9 mouse cellular contexts compared by ENCODE assay signal in the genomic region with DNA sequence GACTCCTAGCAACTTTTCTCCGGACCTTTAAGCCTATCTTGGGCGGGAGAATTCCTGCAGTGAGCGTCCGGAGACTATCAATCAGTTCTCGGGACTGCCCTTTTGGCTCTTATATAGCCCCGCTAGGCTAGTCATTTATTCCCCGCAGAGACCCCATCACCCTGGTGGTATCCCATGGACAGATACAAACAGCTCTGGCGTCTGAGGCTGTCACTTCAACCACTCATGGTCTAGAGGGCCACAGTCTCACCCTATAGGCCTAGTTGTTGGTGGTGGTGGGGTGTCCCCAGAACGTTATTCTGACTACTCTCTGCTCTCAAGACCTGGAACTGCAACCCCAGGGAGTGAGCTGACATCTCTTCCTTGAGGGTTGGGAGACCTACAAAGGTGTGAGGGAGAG. TPM values are rescaled to one million over a fixed set of nuclear protein-coding genes. Genes with fewer than 3 reads are reported as not detected.
DNase-seq lines count a peak whose midpoint lies in the region; ATAC-seq and TF ChIP-seq lines count a peak whose summit lies in the region.
"Had no signal": no experiment of that assay in that cellular context is flagged by ENCODE, and none has a peak within 500 bp of the region (broad histone marks: within the 10 kb centered on the region; RNA-seq: fewer than 3 reads in every experiment).

No protein-coding gene starts in this region.

- H3K79me2 ChIP-seq in MEL (ENCODE audit: control insufficient read depth, insufficient read depth, low read length, poor library complexity): peaks cover 5% of the 10 kb centered on the region

- no peak overlapping the region for H3K27ac ChIP-seq in heart, embryonic 14.5 days (replicated peaks in 1 of 2; ENCODE audit: control insufficient read depth in 1 of 2, insufficient read depth in 1 of 2, low read depth in 2 of 2, low read length in 2 of 2)
- no peak overlapping the region for H3K27ac ChIP-seq in MEL (ENCODE audit: control insufficient read depth, low read depth, low read length)
- H3K27ac ChIP-seq in hindbrain, embryonic 11.5 days (ENCODE audit: low read depth, low read length): no peak overlapping the region
- H3K27ac ChIP-seq in midbrain, embryonic 13.5 days: no peak overlapping the region

- no peak for TF ChIP-seq RAD21 in MEL (IDR thresholded peaks at IDR 0.05; ENCODE audit: low read depth, low read length)

- peak overlapping the region; percentile 59 to 72 for H3K4me3 ChIP-seq in heart, embryonic 14.5 days (ENCODE audit: control insufficient read depth in 1 of 2, insufficient read depth in 1 of 2, low read depth in 1 of 2, low read length in 2 of 2)
- H3K4me3 ChIP-seq in MEL (ENCODE audit: control insufficient read depth in 1 of 2, insufficient read depth in 1 of 2, low read depth in 2 of 2, low read length in 2 of 2): peak overlapping the region; percentile 85 to 97
- no peak overlapping the region; the same call in 1 of the 2 replicates for H3K4me3 ChIP-seq in hindbrain, embryonic 11.5 days (ENCODE audit: low read depth, low read length)
- H3K4me3 ChIP-seq in midbrain, embryonic 13.5 days (replicated peaks): peak overlapping the region; percentile 54

- no peaks in the 10 kb centered on the region for H3K36me3 ChIP-seq in heart, embryonic 14.5 days (ENCODE audit: control insufficient read depth, insufficient read depth, low read length)
- peaks cover 0 to 8% of the 10 kb centered on the region in 2 experiments; a peak in 2 of 4 replicates for H3K36me3 ChIP-seq in MEL (ENCODE audit: control insufficient read depth in 1 of 2, insufficient read depth in 2 of 2, low read length in 2 of 2)
- H3K36me3 ChIP-seq in hindbrain, embryonic 11.5 days (ENCODE audit: control insufficient read depth, insufficient read depth, low read length): no peaks in the 10 kb centered on the region
- H3K36me3 ChIP-seq in midbrain, embryonic 13.5 days: no peaks in the 10 kb centered on the region

- H3K9me3 ChIP-seq in heart, embryonic 14.5 days (ENCODE audit: control insufficient read depth, low read length): no peaks in the 10 kb centered on the region
- H3K9me3 ChIP-seq in MEL (replicated peaks; ENCODE audit: insufficient read depth, low read length): no peaks in the 10 kb centered on the region
- no peaks in the 10 kb centered on the region for H3K9me3 ChIP-seq in hindbrain, embryonic 11.5 days (ENCODE audit: control insufficient read depth, low read length)
- no peaks in the 10 kb centered on the region for H3K9me3 ChIP-seq in midbrain, embryonic 13.5 days

- peaks cover 56% of the 10 kb centered on the region for H3K27me3 ChIP-seq in heart, embryonic 14.5 days (ENCODE audit: control insufficient read depth, insufficient read depth, low read length)
- no peaks in the 10 kb centered on the region for H3K27me3 ChIP-seq in MEL (ENCODE audit: control insufficient read depth in 1 of 2, insufficient read depth in 2 of 2, low read length in 2 of 2)
- peaks cover 80% of the 10 kb centered on the region for H3K27me3 ChIP-seq in hindbrain, embryonic 11.5 days (ENCODE audit: control insufficient read depth, insufficient read depth, low read length)
- peaks cover 95% of the 10 kb centered on the region for H3K27me3 ChIP-seq in midbrain, embryonic 13.5 days

- no peak for DNase-seq in heart, postnatal 36 days
- DNase-seq in MEL (ENCODE audit: low read depth, low spot score): peak; percentile 53
- peak; percentile 30 for DNase-seq in hindbrain, embryonic 11.5 days (ENCODE audit: low spot score)
- no peak for DNase-seq in adrenal gland, postnatal 4 days (ENCODE audit: low spot score in 2 of 2)
- DNase-seq in B cell, adult 2 months: no peak

- H3K9ac ChIP-seq in heart, embryonic 14.5 days (ENCODE audit: low read length): peak overlapping the region; percentile 78
- H3K9ac ChIP-seq in MEL (ENCODE audit: control insufficient read depth, low read depth, low read length, poor library complexity, severe bottlenecking): peak overlapping the region; percentile 94
- no peak overlapping the region for H3K9ac ChIP-seq in hindbrain, embryonic 11.5 days (ENCODE audit: low read depth, low read length)
- H3K9ac ChIP-seq in midbrain, embryonic 13.5 days (replicated peaks): peak overlapping the region; percentile 66; the same call in 1 of the 2 replicates

- peaks cover 17 to 26% of the 10 kb centered on the region in 2 experiments for H3K4me1 ChIP-seq in heart, embryonic 14.5 days (ENCODE audit: control insufficient read depth in 2 of 2, insufficient read depth in 2 of 2, low read length in 2 of 2)
- peaks cover 4 to 23% of the 10 kb centered on the region in 2 experiments; a peak in 3 of 4 replicates for H3K4me1 ChIP-seq in MEL (ENCODE audit: control insufficient read depth in 1 of 2, insufficient read depth in 2 of 2, low read length in 2 of 2)
- H3K4me1 ChIP-seq in hindbrain, embryonic 11.5 days (replicated peaks; ENCODE audit: control insufficient read depth, insufficient read depth, low read length): peaks cover 11% of the 10 kb centered on the region
- H3K4me1 ChIP-seq in midbrain, embryonic 13.5 days (replicated peaks): peaks cover 22% of the 10 kb centered on the region

- WGBS in heart, embryonic 14.5 days: 10% methylated on average over 9 of the region's 9 CpGs
- under 1% methylated on average over 9 of the region's 9 CpGs for WGBS in hindbrain, embryonic 11.5 days
- 4% methylated on average over 9 of the region's 9 CpGs for WGBS in midbrain, embryonic 13.5 days

- TF ChIP-seq EP300 in MEL (IDR thresholded peaks at IDR 0.05; ENCODE audit: low read depth in 1 of 2, low read length in 2 of 2): no peak; a peak in 1 of 4 replicates

- H3K4me2 ChIP-seq in heart, embryonic 14.5 days (ENCODE audit: low read length): peak overlapping the region; percentile 94
- no peak overlapping the region for H3K4me2 ChIP-seq in hindbrain, embryonic 11.5 days (replicated peaks; ENCODE audit: low read depth, low read length)
- peak overlapping the region; percentile 97 for H3K4me2 ChIP-seq in midbrain, embryonic 13.5 days (replicated peaks)

- TF ChIP-seq POLR2A in MEL (IDR thresholded peaks at IDR 0.05; ENCODE audit: control insufficient read depth in 1 of 2, insufficient read depth in 1 of 2, low read depth in 1 of 2, low read length in 2 of 2, poor library complexity in 1 of 2): no peak

- no peak for TF ChIP-seq CTCF in MEL (IDR thresholded peaks at IDR 0.05 in 2 of 3, conservative IDR thresholded peaks at IDR 0.05 in 1 of 3; ENCODE audit: control insufficient read depth in 1 of 3, insufficient read depth in 1 of 3, low read depth in 2 of 3, low read length in 3 of 3, poor library complexity in 1 of 3, severe bottlenecking in 1 of 3)

- ATAC-seq in heart, embryonic 14.5 days (ENCODE audit: insufficient number of reproducible peaks, insufficient read depth, low FRiP score, low read depth): no peak
- no peak for ATAC-seq in hindbrain, embryonic 11.5 days (ENCODE audit: low FRiP score)
- ATAC-seq in midbrain, embryonic 13.5 days: no peak
- ATAC-seq in erythroid progenitor cell, adult 5-6 weeks (replicated peaks; ENCODE audit: low FRiP score, poor library complexity, severe bottlenecking): no peak

- intact Hi-C loops in heart, postnatal 36 days (cut with DNase I): no loop called here

RNA-seq across cellular contexts. Expression of gene Ppp1r1b, which starts 1.1 kb away (rescaled TPM):
- polyA plus RNA-seq in heart, embryonic 14.5 days (2014; fragmentation: Nextera tagmentation; extraction: Ambion mirVana): 42.2 and 48.3 TPM in 2 replicates
- total RNA-seq in heart, postnatal 36 days (2021): 1 to 10 TPM; 4.6 to 7.0 TPM
- 25.4 and 35.2 TPM in 2 replicates for total RNA-seq in MEL (2012; rRNA removed)
- polyA plus RNA-seq in MEL (2012; ENCODE audit: insufficient read depth in 1 of 2, insufficient read length in 2 of 2, low read depth in 1 of 2, low replicate concordance in 2 of 2, missing spikeins in 1 of 2): 100 to 1,000 TPM in 1 of 2 experiments, not detected in 1; 114 TPM
- 0.29 and 0.70 TPM in 2 replicates for polyA plus RNA-seq in hindbrain, embryonic 11.5 days (2014; fragmentation: Nextera tagmentation; extraction: Ambion mirVana)
- 0.73 and 1.9 TPM in 2 replicates for polyA plus RNA-seq in midbrain, embryonic 13.5 days (2015; fragmentation: Nextera tagmentation; extraction: Ambion mirVana)
- not detected in 2 replicates for total RNA-seq in erythroid progenitor cell, adult 5-6 weeks (2015; ENCODE audit: low replicate concordance)
- not detected in 2 replicates for total RNA-seq in erythroid progenitor cell, adult 5-6 weeks (2017; ENCODE audit: low replicate concordance)
- 1 to 10 TPM; 1.3 to 1.9 TPM for total RNA-seq in adrenal gland, postnatal 4 days (2021)

RNA-seq across cellular contexts. Expression of gene Stard3, which starts 8.9 kb away (rescaled TPM):
- 33.1 and 35.4 TPM in 2 replicates for polyA plus RNA-seq in heart, embryonic 14.5 days (2014; fragmentation: Nextera tagmentation; extraction: Ambion mirVana)
- 10 to 100 TPM; 21.5 to 26.8 TPM for total RNA-seq in heart, postnatal 36 days (2021)
- total RNA-seq in MEL (2012; rRNA removed): 61.7 and 62.5 TPM in 2 replicates
- 10 to 100 TPM in 1 of 2 experiments, not detected in 1; 53.0 TPM for polyA plus RNA-seq in MEL (2012; ENCODE audit: insufficient read depth in 1 of 2, insufficient read length in 2 of 2, low read depth in 1 of 2, low replicate concordance in 2 of 2, missing spikeins in 1 of 2)
- polyA plus RNA-seq in hindbrain, embryonic 11.5 days (2014; fragmentation: Nextera tagmentation; extraction: Ambion mirVana): 40.1 and 43.2 TPM in 2 replicates
- 44.5 and 46.9 TPM in 2 replicates for polyA plus RNA-seq in midbrain, embryonic 13.5 days (2015; fragmentation: Nextera tagmentation; extraction: Ambion mirVana)
- 4.6 and 8.3 TPM in 2 replicates for total RNA-seq in erythroid progenitor cell, adult 5-6 weeks (2015; ENCODE audit: low replicate concordance)
- total RNA-seq in erythroid progenitor cell, adult 5-6 weeks (2017; ENCODE audit: low replicate concordance): 5.6 and 7.6 TPM in 2 replicates
- total RNA-seq in adrenal gland, postnatal 4 days (2021): 10 to 100 TPM; 30.3 to 30.9 TPM

RNA-seq across cellular contexts. Expression of gene Neurod2, which starts 19.9 kb away (rescaled TPM):
- not detected in 2 replicates for polyA plus RNA-seq in heart, embryonic 14.5 days (2014; fragmentation: Nextera tagmentation; extraction: Ambion mirVana)
- total RNA-seq in heart, postnatal 36 days (2021): not detected
- total RNA-seq in MEL (2012; rRNA removed): not detected in 2 replicates
- not detected for polyA plus RNA-seq in MEL (2012; ENCODE audit: insufficient read depth in 1 of 2, insufficient read length in 2 of 2, low read depth in 1 of 2, low replicate concordance in 2 of 2, missing spikeins in 1 of 2)
- polyA plus RNA-seq in hindbrain, embryonic 11.5 days (2014; fragmentation: Nextera tagmentation; extraction: Ambion mirVana): 0.27 and 0.36 TPM in 2 replicates
- polyA plus RNA-seq in midbrain, embryonic 13.5 days (2015; fragmentation: Nextera tagmentation; extraction: Ambion mirVana): 6.7 and 9.3 TPM in 2 replicates
- not detected in 2 replicates for total RNA-seq in erythroid progenitor cell, adult 5-6 weeks (2015; ENCODE audit: low replicate concordance)
- not detected in 2 replicates for total RNA-seq in erythroid progenitor cell, adult 5-6 weeks (2017; ENCODE audit: low replicate concordance)
- total RNA-seq in adrenal gland, postnatal 4 days (2021): under 1 TPM in 1 of 2 experiments, not detected in 1; 0.34 TPM
- polyA plus RNA-seq: testis, adult 2 months had no signal

RNA-seq across cellular contexts. Expression of gene Tcap, which starts 34.3 kb away (rescaled TPM):
- 169 and 178 TPM in 2 replicates for polyA plus RNA-seq in heart, embryonic 14.5 days (2014; fragmentation: Nextera tagmentation; extraction: Ambion mirVana)
- total RNA-seq in heart, postnatal 36 days (2021): 1,000 to 10,000 TPM; 1,783 to 3,188 TPM
- total RNA-seq in MEL (2012; rRNA removed): not detected in 2 replicates
- under 1 TPM in 1 of 2 experiments, not detected in 1; 0.07 TPM for polyA plus RNA-seq in MEL (2012; ENCODE audit: insufficient read depth in 1 of 2, insufficient read length in 2 of 2, low read depth in 1 of 2, low replicate concordance in 2 of 2, missing spikeins in 1 of 2)
- polyA plus RNA-seq in hindbrain, embryonic 11.5 days (2014; fragmentation: Nextera tagmentation; extraction: Ambion mirVana): 0.53 and 0.54 TPM in 2 replicates
- 0.23 and 0.28 TPM in 2 replicates for polyA plus RNA-seq in midbrain, embryonic 13.5 days (2015; fragmentation: Nextera tagmentation; extraction: Ambion mirVana)
- not detected in 2 replicates for total RNA-seq in erythroid progenitor cell, adult 5-6 weeks (2015; ENCODE audit: low replicate concordance)
- total RNA-seq in erythroid progenitor cell, adult 5-6 weeks (2017; ENCODE audit: low replicate concordance): not detected in 2 replicates
- total RNA-seq in adrenal gland, postnatal 4 days (2021): 10 to 100 TPM in 1 of 2 experiments, 1 to 10 TPM in 1; 8.6 to 16.7 TPM
- polyA plus RNA-seq: testis, adult 2 months had no signal

RNA-seq across cellular contexts. Expression of gene Pnmt, which starts 36.9 kb away (rescaled TPM):
- 0.70 and 0.86 TPM in 2 replicates for polyA plus RNA-seq in heart, embryonic 14.5 days (2014; fragmentation: Nextera tagmentation; extraction: Ambion mirVana)
- 1 to 10 TPM in 1 of 2 experiments, under 1 TPM in 1; 0.76 to 1.6 TPM for total RNA-seq in heart, postnatal 36 days (2021)
- total RNA-seq in MEL (2012; rRNA removed): not detected in 2 replicates
- not detected for polyA plus RNA-seq in MEL (2012; ENCODE audit: insufficient read depth in 1 of 2, insufficient read length in 2 of 2, low read depth in 1 of 2, low replicate concordance in 2 of 2, missing spikeins in 1 of 2)
- polyA plus RNA-seq in hindbrain, embryonic 11.5 days (2014; fragmentation: Nextera tagmentation; extraction: Ambion mirVana): 0.54 and 0.93 TPM in 2 replicates
- 0.23 TPM in 1 of 2 replicates, not detected in the other for polyA plus RNA-seq in midbrain, embryonic 13.5 days (2015; fragmentation: Nextera tagmentation; extraction: Ambion mirVana)
- total RNA-seq in erythroid progenitor cell, adult 5-6 weeks (2015; ENCODE audit: low replicate concordance): not detected in 2 replicates
- total RNA-seq in erythroid progenitor cell, adult 5-6 weeks (2017; ENCODE audit: low replicate concordance): not detected in 2 replicates
- total RNA-seq in adrenal gland, postnatal 4 days (2021): 100 to 1,000 TPM; 686 to 903 TPM

Comparison
In these comparisons a context has a peak if more than half of its experiments do, and no peak if none do; other contexts are left out.
1. DNase-seq: peak in MEL (single experiment) and hindbrain, embryonic 11.5 days (single experiment); none in heart, postnatal 36 days (0 of 2), adrenal gland, postnatal 4 days (0 of 2) and B cell, adult 2 months (0 of 2).